Mouse (Mus musculus) gastrocnemius, postnatal 4 days (tissue): Measurements from ENCODE around the gene Bend7. TPM values are rescaled to one million over a fixed set of nuclear protein-coding genes. Genes with fewer than 3 reads are reported as not detected.

Experiments used
- DNase-seq, 2 experiments: peaks; one replicate each; pipeline ENCODE4 v3.0.0; 2021 to 2022; ENCODE audit warnings: low spot score in 2 of 2, mixed read lengths in 2 of 2
- total RNA-seq, 2 experiments: library from RNA; stranded (reverse); gene quantifications; 2 replicates each; pipeline ENCODE4 v1.2.3; 2021

Bend7 gene
- total RNA-seq, 2 experiments from 2014 or later = 2.6 to 2.7 TPM

GRCm38 (mm10) chr2:4782401-4782800 lies 64.8 kb downstream of the Bend7 start:
- no peak for DNase-seq

GRCm38 (mm10) chr2:4782809-4783641 lies 65.4 kb downstream of the Bend7 start:
- DNase-seq = no peak

- no peak for DNase-seq
Observed at GRCm38 (mm10) chr2:4784012-4784411, 66.4 kb downstream of the Bend7 start.

GRCm38 (mm10) chr2:4785016-4785415 lies 67.4 kb downstream of the Bend7 start:
- DNase-seq = no peak

GRCm38 (mm10) chr2:4787223-4787622 lies 69.6 kb downstream of the Bend7 start:
- DNase-seq = no peak

- DNase-seq = no peak
Observed at GRCm38 (mm10) chr2:4791646-4792045, 74.0 kb downstream of the Bend7 start.

GRCm38 (mm10) chr2:4792554-4792953 lies 74.9 kb downstream of the Bend7 start:
- no peak for DNase-seq

GRCm38 (mm10) chr2:4802395-4803176 lies 85.0 kb downstream of the Bend7 start:
- no peak for DNase-seq

GRCm38 (mm10) chr2:4816308-4816707 lies 98.7 kb downstream of the Bend7 start:
- no peak for DNase-seq

- no peak for DNase-seq
Observed at GRCm38 (mm10) chr2:4817678-4818077, 100.0 kb downstream of the Bend7 start.

GRCm38 (mm10) chr2:4820230-4820629 lies 102.6 kb downstream of the Bend7 start:
- DNase-seq = no peak

GRCm38 (mm10) chr2:4824067-4824466 lies 106.4 kb downstream of the Bend7 start:
- no peak for DNase-seq

GRCm38 (mm10) chr2:4828032-4828431 lies 110.4 kb downstream of the Bend7 start:
- no peak for DNase-seq

- DNase-seq = no peak
Observed at GRCm38 (mm10) chr2:4828446-4828997, 110.9 kb downstream of the Bend7 start.

GRCm38 (mm10) chr2:4829007-4829406 lies 111.4 kb downstream of the Bend7 start:
- no peak for DNase-seq

GRCm38 (mm10) chr2:4829489-4830065 lies 111.9 kb downstream of the Bend7 start:
- DNase-seq = no peak

- no peak for DNase-seq
Observed at GRCm38 (mm10) chr2:4831493-4831892, 113.9 kb downstream of the Bend7 start.

- no peak for DNase-seq
Observed at GRCm38 (mm10) chr2:4832166-4832565, 114.5 kb downstream of the Bend7 start.

GRCm38 (mm10) chr2:4849449-4849848 lies 131.8 kb downstream of the Bend7 start:
- no peak for DNase-seq
